Mouse (Mus musculus): ENCODE data around the gene Adgrl3. TPM values are rescaled to one million over a fixed set of nuclear protein-coding genes. Genes with fewer than 3 reads are reported as not detected.
A peak's percentile ranks its signal among the peaks of the same experiment; 100 is the strongest.

Adgrl3 gene
- polyA plus RNA-seq, 1 experiment from 2014 or later: 5.5 TPM

GRCm38 (mm10) chr5:81436375-81436774 lies 416.4 kb downstream of the Adgrl3 start:
- no peaks in the 10 kb centered on the region for H3K27me3 ChIP-seq (ENCODE audit: control insufficient read depth, insufficient read depth, low read length)
- H3K9ac ChIP-seq (ENCODE audit: low read length): no peak overlapping the region
- H3K9me3 ChIP-seq (ENCODE audit: control insufficient read depth, low read length): no peaks in the 10 kb centered on the region
- H3K36me3 ChIP-seq (ENCODE audit: control insufficient read depth, insufficient read depth, low read length): no peaks in the 10 kb centered on the region
- DNase-seq (ENCODE audit: low spot score): no peak
- H3K27ac ChIP-seq (replicated peaks): no peak overlapping the region
- H3K4me2 ChIP-seq (replicated peaks; ENCODE audit: low read depth): no peak overlapping the region
- peak; percentile 71 for ATAC-seq (ENCODE audit: low FRiP score, low TSS enrichment)
- no peaks in the 10 kb centered on the region for H3K4me1 ChIP-seq (replicated peaks; ENCODE audit: control insufficient read depth, insufficient read depth)
- 75% methylated on average over 3 of the region's 3 CpGs for WGBS
- no peak overlapping the region for H3K4me3 ChIP-seq (ENCODE audit: low read depth, low read length)
- TF ChIP-seq CTCF (IDR thresholded peaks at IDR 0.05; ENCODE audit: low read depth): no peak
- no peak for TF ChIP-seq EP300 (optimal IDR thresholded peaks at IDR 0.05)

DNA sequence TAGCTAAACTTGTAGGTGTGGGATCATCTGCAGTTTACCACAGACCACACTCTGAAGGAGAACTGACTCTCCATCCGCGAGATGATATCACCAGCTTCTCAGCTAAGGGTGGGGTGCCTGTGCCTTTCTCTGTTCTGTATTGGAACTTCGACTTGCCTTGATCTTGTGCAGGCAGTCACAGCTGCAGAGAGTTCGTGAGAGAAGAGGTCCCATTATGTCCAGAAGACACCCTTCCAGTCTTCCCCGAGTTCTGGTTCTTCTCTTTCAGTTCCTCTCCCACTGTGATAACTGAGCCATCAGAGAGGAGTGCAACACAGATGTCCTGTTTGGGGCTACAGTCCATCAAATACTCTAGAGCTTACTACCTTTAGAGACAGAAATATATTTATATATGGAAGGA lies 422.2 kb downstream of the Adgrl3 start:
- Histone ChIP-seq H3K4me2 (replicated peaks; ENCODE audit: low read depth) (no peak overlapping the region), H3K36me3 (ENCODE audit: control insufficient read depth, insufficient read depth, low read length) (no peaks in the 10 kb centered on the region), H3K9ac (ENCODE audit: low read length) (no peak overlapping the region), H3K27me3 (ENCODE audit: control insufficient read depth, insufficient read depth, low read length) (no peaks in the 10 kb centered on the region), H3K27ac (replicated peaks) (no peak overlapping the region), H3K9me3 (ENCODE audit: control insufficient read depth, low read length) (no peaks in the 10 kb centered on the region), H3K4me1 (replicated peaks; ENCODE audit: control insufficient read depth, insufficient read depth) (no peaks in the 10 kb centered on the region), H3K4me3 (ENCODE audit: low read depth, low read length) (no peak overlapping the region)
- ATAC-seq (ENCODE audit: low FRiP score, low TSS enrichment) (no peak), DNase-seq (ENCODE audit: low spot score) (no peak)
- TF ChIP-seq EP300 (optimal IDR thresholded peaks at IDR 0.05): no peak
- TF ChIP-seq CTCF (IDR thresholded peaks at IDR 0.05; ENCODE audit: low read depth): no peak
- 78% methylated on average over 5 of the region's 5 CpGs for WGBS

- Histone ChIP-seq H3K27ac (replicated peaks) (no peak overlapping the region), H3K4me1 (replicated peaks; ENCODE audit: control insufficient read depth, insufficient read depth) (no peaks in the 10 kb centered on the region), H3K9me3 (ENCODE audit: control insufficient read depth, low read length) (no peaks in the 10 kb centered on the region), H3K9ac (ENCODE audit: low read length) (no peak overlapping the region), H3K27me3 (ENCODE audit: control insufficient read depth, insufficient read depth, low read length) (no peaks in the 10 kb centered on the region), H3K4me2 (replicated peaks; ENCODE audit: low read depth) (no peak overlapping the region), H3K36me3 (ENCODE audit: control insufficient read depth, insufficient read depth, low read length) (no peaks in the 10 kb centered on the region), H3K4me3 (ENCODE audit: low read depth, low read length) (no peak overlapping the region)
- TF ChIP-seq EP300 (optimal IDR thresholded peaks at IDR 0.05) (no peak), CTCF (IDR thresholded peaks at IDR 0.05; ENCODE audit: low read depth) (no peak)
- WGBS: 44% methylated on average over 4 of the region's 4 CpGs
- ATAC-seq (ENCODE audit: low FRiP score, low TSS enrichment) (no peak), DNase-seq (ENCODE audit: low spot score) (no peak)
These were observed 446.0 kb downstream of the Adgrl3 start for GRCm38 (mm10) chr5:81465971-81466370.

GRCm38 (mm10) chr5:81474681-81475080 lies 454.7 kb downstream of the Adgrl3 start:
- H3K4me3 ChIP-seq (ENCODE audit: low read depth, low read length): no peak overlapping the region
- no peak overlapping the region for H3K4me2 ChIP-seq (replicated peaks; ENCODE audit: low read depth)
- no peak overlapping the region for H3K27ac ChIP-seq (replicated peaks)
- H3K9ac ChIP-seq (ENCODE audit: low read length): no peak overlapping the region
- ATAC-seq (ENCODE audit: low FRiP score, low TSS enrichment): no peak
- DNase-seq (ENCODE audit: low spot score): no peak
- 68% methylated on average over 2 of the region's 2 CpGs for WGBS
- no peaks in the 10 kb centered on the region for H3K9me3 ChIP-seq (ENCODE audit: control insufficient read depth, low read length)
- no peaks in the 10 kb centered on the region for H3K36me3 ChIP-seq (ENCODE audit: control insufficient read depth, insufficient read depth, low read length)
- H3K4me1 ChIP-seq (replicated peaks; ENCODE audit: control insufficient read depth, insufficient read depth): no peaks in the 10 kb centered on the region
- H3K27me3 ChIP-seq (ENCODE audit: control insufficient read depth, insufficient read depth, low read length): no peaks in the 10 kb centered on the region
- TF ChIP-seq EP300 (optimal IDR thresholded peaks at IDR 0.05) (no peak), CTCF (IDR thresholded peaks at IDR 0.05; ENCODE audit: low read depth) (no peak)

- Histone ChIP-seq H3K4me3 (ENCODE audit: low read depth, low read length) (no peak overlapping the region), H3K4me2 (replicated peaks; ENCODE audit: low read depth) (no peak overlapping the region), H3K9ac (ENCODE audit: low read length) (no peak overlapping the region), H3K36me3 (ENCODE audit: control insufficient read depth, insufficient read depth, low read length) (no peaks in the 10 kb centered on the region), H3K4me1 (replicated peaks; ENCODE audit: control insufficient read depth, insufficient read depth) (no peaks in the 10 kb centered on the region), H3K27ac (replicated peaks) (no peak overlapping the region), H3K27me3 (ENCODE audit: control insufficient read depth, insufficient read depth, low read length) (no peaks in the 10 kb centered on the region), H3K9me3 (ENCODE audit: control insufficient read depth, low read length) (no peaks in the 10 kb centered on the region)
- TF ChIP-seq EP300 (optimal IDR thresholded peaks at IDR 0.05): no peak
- no peak for TF ChIP-seq CTCF (IDR thresholded peaks at IDR 0.05; ENCODE audit: low read depth)
- ATAC-seq (ENCODE audit: low FRiP score, low TSS enrichment) (no peak), DNase-seq (ENCODE audit: low spot score) (no peak)
- 95% methylated on average over 3 of the region's 3 CpGs for WGBS
These were observed 455.5 kb downstream of the Adgrl3 start for GRCm38 (mm10) chr5:81475406-81475805.

- H3K36me3 ChIP-seq (ENCODE audit: control insufficient read depth, insufficient read depth, low read length): no peaks in the 10 kb centered on the region
- WGBS: 20% methylated on average over 8 of the region's 8 CpGs
- DNase-seq (ENCODE audit: low spot score): no peak
These were observed 456.2 kb downstream of the Adgrl3 start for GRCm38 (mm10) chr5:81475971-81476606.

More at GRCm38 (mm10) chr5:81475971-81476606, 456.2 kb downstream of the Adgrl3 start:
- no peak overlapping the region for H3K27ac ChIP-seq (replicated peaks)
- no peaks in the 10 kb centered on the region for H3K4me1 ChIP-seq (replicated peaks; ENCODE audit: control insufficient read depth, insufficient read depth)
- no peak for TF ChIP-seq EP300 (optimal IDR thresholded peaks at IDR 0.05)
- no peak for TF ChIP-seq CTCF (IDR thresholded peaks at IDR 0.05; ENCODE audit: low read depth)
- ATAC-seq (ENCODE audit: low FRiP score, low TSS enrichment): peak; percentile 49; the same call in 1 of the 2 replicates
- H3K4me2 ChIP-seq (replicated peaks; ENCODE audit: low read depth): no peak overlapping the region
- H3K9ac ChIP-seq (ENCODE audit: low read length): no peak overlapping the region
- no peaks in the 10 kb centered on the region for H3K9me3 ChIP-seq (ENCODE audit: control insufficient read depth, low read length)
- no peak overlapping the region for H3K4me3 ChIP-seq (ENCODE audit: low read depth, low read length)
- H3K27me3 ChIP-seq (ENCODE audit: control insufficient read depth, insufficient read depth, low read length): no peaks in the 10 kb centered on the region

All from stomach, postnatal 0 days (tissue).